Mouse (Mus musculus) v-Abl transformed pro-B cells (cell line): ENCODE data around the gene Gm3376.
"Not testable (repeated sequence)": the region's sequence is repeated elsewhere in the genome, so short reads cannot be mapped to it uniquely, and the experiment has no call there.

Experiments used
- in situ Hi-C, 2 experiments: fragments of 400-800 bp; cut with MboI; formaldehyde crosslinking; loops; one replicate each; pipeline ENCODE4 v1.15.1; 2025; ENCODE audit not compliant: unreplicated experiment in 2 of 2

Gene Gm3376

GRCm38 (mm10) chrY:3771373-3771772, at the start of gene Gm3376:
TSS of gene Gm3376 (plus strand) at chrY:3771673.
- in situ Hi-C loops: not testable (repeated sequence)
